Mouse (Mus musculus) liver, embryonic 16.5 days (tissue): ENCODE results near the gene Syt3. TPM values are rescaled to one million over a fixed set of nuclear protein-coding genes. Genes with fewer than 3 reads are reported as not detected.

Experiments used
- ATAC-seq: fragments of 200-750 bp; cut with Nextera tagmentation; 2 replicates; pipeline ENCODE4 v1.8.0; 2017; ENCODE audit warnings: low read depth, mild to moderate bottlenecking, moderate number of reproducible peaks, moderate library complexity
- H3K27ac ChIP-seq: fragments of 300-500 bp; sonication (generic); 2 replicates; pipeline ENCODE4 v1.5.1; 2014; ENCODE audit warnings: mild to moderate bottlenecking, low read length
- H3K27me3 ChIP-seq: fragments of 300-500 bp; sonication (generic); 2 replicates; pipeline ENCODE4 v1.6.1; 2014; ENCODE audit warnings: low read depth, low read length, mixed read lengths; ENCODE audit not compliant: control insufficient read depth, insufficient read depth
- H3K36me3 ChIP-seq: fragments of 300-500 bp; sonication (generic); 2 replicates; pipeline ENCODE4 v1.6.1; 2014; ENCODE audit warnings: mild to moderate bottlenecking; ENCODE audit not compliant: control insufficient read depth, insufficient read depth
- H3K4me1 ChIP-seq: fragments of 300-500 bp; sonication (generic); 2 replicates; pipeline ENCODE4 v1.6.1; 2014; ENCODE audit warnings: low read depth, low read length, mixed read lengths; ENCODE audit not compliant: control insufficient read depth
- H3K4me2 ChIP-seq: fragments of 300-500 bp; sonication (generic); 2 replicates; pipeline ENCODE4 v1.6.1; 2014; ENCODE audit warnings: low read depth, low read length, mixed read lengths
- H3K4me3 ChIP-seq: fragments of 300-500 bp; sonication (generic); 2 replicates; pipeline ENCODE4 v1.5.1; 2014; ENCODE audit warnings: low read depth, mild to moderate bottlenecking, low read length
- H3K9ac ChIP-seq: fragments of 300-500 bp; sonication (generic); 2 replicates; pipeline ENCODE4 v1.6.1; 2014; ENCODE audit warnings: low read depth, low read length
- H3K9me3 ChIP-seq: fragments of 300-500 bp; sonication (generic); replicated peaks from 2 replicates; pipeline ENCODE4 v1.6.1; 2016; ENCODE audit warnings: low read length; ENCODE audit not compliant: control insufficient read depth
- WGBS: fragments of 180-500 bp; shearing (Covaris S2); extraction: QIAGEN DNeasy Blood & Tissue Kit; methylation state at CpG from one replicate; pipeline ENCODE4 v1.1.7; 2014; ENCODE audit not compliant: insufficient replicate concordance; 5-methylcytosine and 5-hydroxymethylcytosine counted together
- polyA plus RNA-seq: library from polyadenylated mRNA; unstranded; fragments of >200 nt; fragmentation: Nextera tagmentation; extraction: Ambion mirVana; gene quantifications from 2 replicates; pipeline ENCODE4 v1.2.1, GENCODE M21; 2015

Gene Syt3
- polyA plus RNA-seq, 1 experiment from 2014 or later: not detected

GRCm38 (mm10) chr7:44343459-44344015 is 40.4 kb upstream of the Syt3 start:
- Histone ChIP-seq H3K27ac (no peak overlapping the region), H3K36me3 (no peaks in the 10 kb centered on the region), H3K4me3 (no peak overlapping the region), H3K27me3 (peaks cover 6% of the 10 kb centered on the region; the same call in 1 of the 2 replicates), H3K4me2 (no peak overlapping the region), H3K4me1 (no peaks in the 10 kb centered on the region), H3K9ac (no peak overlapping the region), H3K9me3 (no peaks in the 10 kb centered on the region)
- ATAC-seq: no peak
- WGBS: 17% methylated on average over 11 of the region's 11 CpGs

- no peaks in the 10 kb centered on the region for H3K4me1 ChIP-seq
- no peak overlapping the region for H3K4me3 ChIP-seq
- no peak overlapping the region for H3K9ac ChIP-seq
- ATAC-seq: no peak
- 45% methylated on average over 12 of the region's 12 CpGs for WGBS
- H3K27ac ChIP-seq: no peak overlapping the region
- no peak overlapping the region for H3K4me2 ChIP-seq
- no peaks in the 10 kb centered on the region for H3K36me3 ChIP-seq
- no peaks in the 10 kb centered on the region for H3K9me3 ChIP-seq
- peaks cover 3% of the 10 kb centered on the region for H3K27me3 ChIP-seq
These were observed 39.3 kb upstream of the Syt3 start for GRCm38 (mm10) chr7:44344622-44345021.

GRCm38 (mm10) chr7:44349043-44349442 is 34.9 kb upstream of the Syt3 start:
- no peak overlapping the region for H3K4me2 ChIP-seq
- H3K36me3 ChIP-seq: no peaks in the 10 kb centered on the region
- no peaks in the 10 kb centered on the region for H3K9me3 ChIP-seq
- WGBS: 6% methylated on average over 3 of the region's 3 CpGs
- H3K4me1 ChIP-seq: no peaks in the 10 kb centered on the region
- peaks cover 44% of the 10 kb centered on the region for H3K27me3 ChIP-seq
- no peak overlapping the region for H3K27ac ChIP-seq
- ATAC-seq: no peak
- H3K4me3 ChIP-seq: no peak overlapping the region
- no peak overlapping the region for H3K9ac ChIP-seq

DNA sequence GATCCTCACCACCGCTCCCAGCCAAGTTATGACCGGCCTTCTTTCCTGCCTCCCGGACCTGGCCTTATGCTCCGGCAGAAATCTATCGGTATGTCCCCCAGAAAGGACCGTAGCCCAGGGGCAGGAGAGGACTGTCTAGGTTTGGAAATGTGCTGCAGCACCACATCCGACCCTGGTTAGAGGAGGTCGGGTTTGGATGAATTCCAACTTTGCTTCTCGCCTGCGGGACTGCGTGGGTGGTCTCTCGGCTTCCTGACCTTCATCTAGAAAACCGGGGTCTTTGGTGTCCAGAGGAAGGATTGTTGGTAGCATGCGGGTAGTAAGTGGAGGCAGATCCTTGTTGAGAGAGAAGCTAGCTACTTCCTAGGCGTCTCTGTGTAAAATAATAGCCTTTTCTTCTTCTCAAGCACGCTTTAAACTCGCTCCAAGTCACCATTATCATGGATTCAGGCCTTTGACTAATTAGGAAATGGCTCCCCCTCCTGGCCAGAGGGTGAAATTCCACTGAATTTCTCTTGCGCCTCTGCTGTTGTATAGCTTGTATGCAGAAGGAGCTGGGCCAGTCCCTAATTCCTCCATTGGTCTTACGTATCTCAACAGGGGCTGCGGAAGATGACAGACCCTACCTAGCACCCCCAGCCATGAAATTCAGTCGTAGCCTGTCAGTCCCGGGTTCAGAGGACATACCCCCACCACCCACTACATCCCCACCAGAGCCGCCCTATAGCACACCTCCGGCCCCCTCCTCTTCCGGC is 32.8 kb upstream of the Syt3 start:
- Histone ChIP-seq H3K4me3 (no peak overlapping the region), H3K4me2 (no peak overlapping the region; the same call in 1 of the 2 replicates), H3K9me3 (no peaks in the 10 kb centered on the region), H3K27me3 (peaks cover 65% of the 10 kb centered on the region), H3K9ac (no peak overlapping the region), H3K27ac (no peak overlapping the region), H3K4me1 (no peaks in the 10 kb centered on the region), H3K36me3 (no peaks in the 10 kb centered on the region)
- WGBS: 7% methylated on average over 25 of the region's 25 CpGs
- ATAC-seq: 0 out of 2 replicates have a peak, but pooled peaks have one; percentile 5

DNA sequence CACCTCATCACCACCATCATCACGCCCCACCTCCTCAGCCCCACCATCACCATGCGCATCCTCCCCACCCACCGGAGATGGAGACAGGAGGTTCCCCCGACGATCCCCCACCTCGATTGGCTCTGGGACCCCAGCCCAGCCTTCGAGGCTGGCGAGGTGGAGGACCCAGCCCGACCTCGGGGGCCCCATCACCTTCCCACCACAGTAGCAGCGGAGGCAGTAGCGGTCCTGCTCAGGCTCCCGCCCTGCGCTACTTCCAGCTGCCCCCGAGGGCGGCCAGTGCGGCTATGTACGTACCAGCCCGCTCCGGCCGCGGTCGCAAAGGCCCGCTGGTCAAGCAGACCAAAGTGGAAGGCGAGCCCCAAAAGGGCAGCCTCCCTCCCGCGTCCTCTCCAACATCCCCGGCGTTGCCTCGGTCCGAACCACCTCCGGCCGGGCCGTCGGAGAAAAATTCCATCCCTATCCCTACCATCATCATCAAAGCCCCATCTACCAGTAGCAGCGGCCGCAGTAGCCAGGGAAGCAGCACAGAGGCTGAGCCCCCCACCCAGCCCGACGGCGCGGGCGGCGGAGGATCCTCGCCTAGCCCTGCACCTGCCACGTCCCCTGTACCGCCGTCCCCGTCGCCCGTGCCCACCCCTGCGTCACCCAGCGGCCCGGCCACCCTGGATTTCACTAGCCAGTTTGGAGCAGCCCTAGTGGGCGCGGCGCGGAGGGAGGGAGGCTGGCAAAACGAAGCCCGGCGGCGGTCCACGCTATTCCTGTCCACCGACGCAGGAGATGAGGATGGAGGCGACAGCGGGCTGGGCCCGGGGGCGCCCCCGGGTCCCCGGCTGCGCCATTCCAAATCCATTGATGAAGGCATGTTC is 31.8 kb upstream of the Syt3 start:
- no peak overlapping the region for H3K9ac ChIP-seq
- ATAC-seq: no peak
- H3K4me3 ChIP-seq: no peak overlapping the region
- no peaks in the 10 kb centered on the region for H3K4me1 ChIP-seq
- H3K27ac ChIP-seq: no peak overlapping the region
- H3K36me3 ChIP-seq: no peaks in the 10 kb centered on the region
- H3K27me3 ChIP-seq: peaks cover 75% of the 10 kb centered on the region
- no peaks in the 10 kb centered on the region for H3K9me3 ChIP-seq
- H3K4me2 ChIP-seq: no peak overlapping the region
- 6% methylated on average over 68 of the region's 71 CpGs for WGBS

GRCm38 (mm10) chr7:44352750-44353600 is 30.9 kb upstream of the Syt3 start:
- no peaks in the 10 kb centered on the region for H3K36me3 ChIP-seq

DNA sequence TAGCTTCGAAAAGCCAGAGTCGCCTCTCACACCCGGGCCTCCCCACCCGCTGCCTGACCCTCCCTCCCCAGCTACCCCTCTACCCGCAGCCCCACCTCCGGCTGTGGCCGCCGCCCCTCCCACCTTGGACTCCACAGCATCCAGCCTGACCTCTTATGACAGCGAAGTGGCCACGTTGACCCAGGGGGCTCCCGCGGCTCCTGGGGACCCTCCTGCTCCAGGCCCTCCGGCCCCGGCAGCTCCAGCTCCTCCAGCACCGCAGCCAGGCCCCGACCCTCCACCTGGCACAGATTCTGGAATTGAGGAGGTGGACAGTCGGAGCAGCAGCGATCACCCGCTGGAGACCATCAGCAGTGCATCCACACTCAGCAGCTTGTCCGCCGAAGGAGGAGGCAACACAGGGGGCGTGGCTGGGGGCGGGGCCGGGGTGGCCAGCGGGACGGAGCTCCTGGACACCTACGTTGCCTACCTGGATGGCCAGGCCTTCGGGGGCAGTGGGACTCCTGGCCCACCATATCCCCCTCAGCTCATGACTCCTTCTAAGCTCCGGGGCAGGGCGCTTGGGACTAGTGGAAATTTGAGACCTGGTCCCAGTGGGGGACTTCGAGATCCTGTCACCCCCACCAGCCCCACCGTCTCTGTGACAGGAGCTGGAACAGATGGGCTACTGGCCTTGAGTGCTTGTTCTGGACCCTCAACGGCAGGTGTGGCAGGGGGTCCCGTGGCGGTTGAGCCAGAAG is 30.1 kb upstream of the Syt3 start:
- H3K27ac ChIP-seq: no peak overlapping the region
- H3K4me1 ChIP-seq: no peaks in the 10 kb centered on the region
- no peaks in the 10 kb centered on the region for H3K9me3 ChIP-seq
- ATAC-seq: no peak
- H3K4me3 ChIP-seq: no peak overlapping the region
- 3% methylated on average over 35 of the region's 35 CpGs for WGBS
- no peaks in the 10 kb centered on the region for H3K36me3 ChIP-seq
- no peak overlapping the region for H3K4me2 ChIP-seq
- peaks cover 89% of the 10 kb centered on the region for H3K27me3 ChIP-seq
- no peak overlapping the region for H3K9ac ChIP-seq

More at GRCm38 (mm10) chr7:44352750-44353600, 30.9 kb upstream of the Syt3 start:
- H3K9ac ChIP-seq: no peak overlapping the region
- WGBS: 4% methylated on average over 67 of the region's 71 CpGs
- ATAC-seq: no peak
- no peaks in the 10 kb centered on the region for H3K4me1 ChIP-seq
- no peaks in the 10 kb centered on the region for H3K9me3 ChIP-seq
- H3K4me3 ChIP-seq: no peak overlapping the region
- no peak overlapping the region for H3K27ac ChIP-seq
- no peak overlapping the region for H3K4me2 ChIP-seq
- peaks cover 84% of the 10 kb centered on the region for H3K27me3 ChIP-seq

GRCm38 (mm10) chr7:44355411-44355810 is 28.5 kb upstream of the Syt3 start:
- ATAC-seq: no peak
- WGBS: 54% methylated on average over 6 of the region's 6 CpGs
- peaks cover 7% of the 10 kb centered on the region for H3K4me1 ChIP-seq

More at GRCm38 (mm10) chr7:44355411-44355810, 28.5 kb upstream of the Syt3 start:
- H3K9ac ChIP-seq: no peak overlapping the region
- no peak overlapping the region for H3K4me2 ChIP-seq
- no peak overlapping the region for H3K4me3 ChIP-seq
- no peaks in the 10 kb centered on the region for H3K9me3 ChIP-seq
- no peak overlapping the region for H3K27ac ChIP-seq
- no peaks in the 10 kb centered on the region for H3K36me3 ChIP-seq
- peaks cover 97% of the 10 kb centered on the region for H3K27me3 ChIP-seq
